Mouse (Mus musculus) liver, adult (tissue): ENCODE data around the gene Gzmk.

Experiments used
- GATA4 ChIP-seq: IDR thresholded peaks from 2 replicates; pipeline ENCODE4 v1.6.1; 2014; ENCODE audit warnings: mild to moderate bottlenecking, low read length; ENCODE audit not compliant: insufficient replicate concordance

The Gzmk gene

GRCm38 (mm10) chr13:113213865-113214264 lies 11.8 kb downstream of the Gzmk start:
- TF ChIP-seq GATA4, result no peak

DNA sequence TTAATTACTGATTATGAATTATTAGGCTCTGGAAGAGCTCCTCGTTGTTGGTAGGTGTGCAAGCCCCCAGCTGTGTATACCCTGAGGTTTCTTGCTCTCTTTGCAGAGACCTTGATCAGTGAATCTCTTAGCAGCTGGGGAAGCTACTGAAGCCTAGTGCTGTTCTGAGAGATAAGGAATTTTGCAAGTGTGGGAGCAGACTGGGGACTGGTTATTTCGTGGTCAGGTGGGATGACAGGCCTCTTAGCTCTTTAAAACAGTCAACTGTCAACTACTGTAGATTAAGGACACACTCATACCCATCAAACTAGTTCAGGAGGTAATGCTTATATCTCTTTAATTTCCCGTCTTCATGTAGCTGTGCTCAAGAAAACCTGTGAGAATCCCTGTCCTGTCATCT lies 13.3 kb downstream of the Gzmk start:
- TF ChIP-seq GATA4, result no peak

DNA sequence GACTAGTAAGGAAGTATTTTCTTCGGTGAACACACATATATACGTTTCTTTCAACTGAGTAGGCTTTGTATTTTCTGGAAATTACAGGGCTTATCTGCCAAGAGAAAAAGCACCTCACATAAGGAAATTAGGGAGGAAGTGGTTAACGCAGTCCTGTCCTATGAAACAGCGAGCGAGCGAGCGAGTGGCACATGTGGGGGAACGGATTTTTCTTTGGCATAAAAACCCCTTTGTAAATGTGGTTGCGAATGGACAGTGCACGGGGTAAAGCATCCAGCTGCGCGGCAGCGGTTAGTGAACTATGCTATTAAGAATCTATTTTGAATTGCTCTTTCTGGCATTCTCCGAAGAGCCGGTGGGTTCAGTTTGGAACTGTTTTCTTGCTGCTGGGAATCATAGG lies 14.4 kb downstream of the Gzmk start:
- TF ChIP-seq GATA4, result no peak

DNA sequence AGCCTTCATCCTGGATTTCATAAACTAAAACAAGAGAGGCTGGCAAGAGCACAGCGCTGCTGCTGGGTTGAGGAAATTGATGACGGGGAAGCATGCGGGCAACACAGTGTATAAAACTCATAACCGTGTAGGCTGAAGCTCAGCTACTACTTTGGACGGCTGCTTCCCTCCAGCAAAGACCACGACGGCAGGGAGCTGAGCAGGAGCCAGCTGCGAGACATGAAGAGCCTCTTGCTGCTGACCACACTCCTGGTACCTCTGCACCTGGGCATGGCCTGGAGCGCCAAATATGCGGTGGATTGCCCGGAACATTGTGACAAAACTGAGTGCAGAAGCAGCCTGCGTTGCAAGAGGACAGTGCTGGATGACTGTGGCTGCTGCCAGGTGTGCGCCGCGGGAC lies 16.1 kb downstream of the Gzmk start, which contains the start of gene Esm1:
Esm1 (plus strand) TSS at position 36 of the 400 bp plus-strand sequence.
- no peak for TF ChIP-seq GATA4

GRCm38 (mm10) chr13:113205346-113205745 lies 20.4 kb downstream of the Gzmk start:
- no peak for TF ChIP-seq GATA4

GRCm38 (mm10) chr13:113203146-113203545 lies 22.6 kb downstream of the Gzmk start:
- TF ChIP-seq GATA4, result no peak

GRCm38 (mm10) chr13:113202184-113202583 lies 23.5 kb downstream of the Gzmk start:
- TF ChIP-seq GATA4, result no peak

DNA sequence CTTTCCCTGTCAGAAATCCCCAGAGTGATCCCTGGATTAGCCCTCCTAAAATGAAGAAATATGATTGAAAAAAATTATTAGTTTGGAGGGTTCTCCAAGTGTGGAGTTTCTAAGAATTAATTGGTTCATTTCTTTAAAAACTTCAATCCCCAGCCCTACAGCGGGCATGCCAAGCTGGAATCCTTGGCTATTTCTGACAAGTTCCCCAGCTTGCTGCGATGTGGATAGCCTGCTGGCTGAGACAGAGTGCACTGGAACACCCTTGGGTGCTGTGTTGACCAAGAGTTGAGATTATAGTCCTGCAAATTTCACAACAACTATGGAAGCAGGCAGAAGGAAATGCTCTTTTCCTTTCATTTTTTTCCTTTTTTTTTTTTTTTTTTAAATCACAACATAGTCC lies 24.1 kb downstream of the Gzmk start:
- TF ChIP-seq GATA4, result no peak

- no peak for TF ChIP-seq GATA4
These were observed 25.0 kb downstream of the Gzmk start for GRCm38 (mm10) chr13:113200726-113201125.

GRCm38 (mm10) chr13:113199331-113199730 lies 26.4 kb downstream of the Gzmk start:
- TF ChIP-seq GATA4, result no peak

DNA sequence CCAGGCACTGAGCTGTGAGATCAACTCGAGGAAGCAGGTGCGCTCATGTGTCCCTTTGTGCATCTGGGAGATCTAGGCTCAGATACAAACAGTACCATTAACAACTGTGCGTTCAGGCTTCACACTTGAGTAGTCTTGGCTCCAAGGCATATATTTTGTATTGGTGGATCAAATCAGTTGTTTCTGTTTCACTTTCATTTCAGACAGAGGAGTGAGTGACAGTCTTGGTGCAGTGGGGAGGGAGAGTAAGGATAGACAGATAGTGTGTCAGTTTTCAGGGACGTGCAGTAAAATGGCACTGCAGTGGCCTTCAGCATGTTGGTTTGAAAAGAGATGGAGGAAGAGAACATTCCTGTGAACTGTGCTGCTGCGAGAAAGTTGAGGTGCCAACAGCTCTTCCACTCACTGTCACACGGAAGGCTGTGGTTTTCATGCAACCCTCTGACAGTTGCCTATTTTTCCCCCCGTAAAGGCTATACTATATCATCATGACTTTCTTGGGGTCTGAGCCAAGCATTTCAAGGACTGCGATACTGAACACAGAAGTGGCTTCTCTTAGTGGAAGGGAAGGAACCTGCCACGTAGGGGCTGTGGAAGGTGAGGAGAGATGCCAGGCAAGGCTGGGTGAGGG lies 27.7 kb downstream of the Gzmk start:
- TF ChIP-seq GATA4, result no peak

DNA sequence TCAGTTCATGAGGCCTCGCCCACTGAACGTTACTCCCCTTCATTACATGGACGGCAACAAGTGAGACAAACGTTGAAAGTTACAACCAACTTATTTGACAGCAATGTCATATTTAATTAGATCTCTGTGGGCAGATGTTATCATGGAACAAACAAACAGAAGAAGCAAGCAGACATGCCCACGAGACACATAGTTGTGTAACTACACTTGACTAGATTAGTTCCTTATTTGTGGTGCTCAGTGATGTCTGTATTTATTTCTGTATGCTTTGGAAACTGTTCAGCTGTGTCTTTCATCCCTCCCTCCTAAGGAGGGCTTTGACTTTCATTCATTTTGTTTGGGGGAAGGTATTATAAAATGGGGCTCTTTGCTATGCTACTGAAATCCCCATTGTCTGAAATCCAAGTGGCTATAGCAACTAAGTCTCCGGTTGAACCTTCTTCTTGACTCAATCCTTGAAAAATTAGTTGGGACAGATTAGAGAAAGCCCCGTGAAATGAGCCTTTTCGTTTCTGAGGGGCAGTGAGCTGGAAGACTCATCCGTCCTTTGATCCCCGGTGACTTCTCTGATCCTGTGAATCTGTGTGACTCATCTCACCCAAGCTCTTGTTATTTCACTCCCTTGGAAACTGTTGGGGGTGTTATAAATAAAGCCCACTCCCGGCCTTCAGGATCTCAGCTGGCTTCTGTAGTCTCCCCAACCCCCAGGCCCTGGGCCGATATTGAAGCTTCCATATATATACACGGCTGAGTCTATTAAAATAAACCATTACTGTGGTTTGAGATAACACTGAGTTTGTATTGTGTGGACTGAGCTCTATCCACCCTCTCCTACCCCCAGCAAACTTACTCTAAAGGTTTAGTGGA lies 28.7 kb downstream of the Gzmk start:
- TF ChIP-seq GATA4, result no peak

- TF ChIP-seq GATA4, result no peak
These were observed 42.0 kb downstream of the Gzmk start for GRCm38 (mm10) chr13:113183720-113184119.

GRCm38 (mm10) chr13:113183310-113183709 lies 42.4 kb downstream of the Gzmk start:
- no peak for TF ChIP-seq GATA4

- no peak for TF ChIP-seq GATA4
These were observed 51.5 kb downstream of the Gzmk start for GRCm38 (mm10) chr13:113174162-113174561.

GRCm38 (mm10) chr13:113170256-113170655 lies 55.5 kb downstream of the Gzmk start:
- no peak for TF ChIP-seq GATA4
